Mouse (Mus musculus) G1E (cell line): Measurements from ENCODE around the gene Polr3gl.

ENCODE experiments used
- CTCF ChIP-seq: IDR thresholded peaks from 2 replicates; pipeline ENCODE4 v1.5.1; 2012; ENCODE audit warnings: low read depth, low read length, inconsistent platforms, mixed read lengths
- GATA1 ChIP-seq: IDR thresholded peaks from 2 replicates; pipeline ENCODE4 v1.6.1; 2012; ENCODE audit warnings: borderline replicate concordance, low read length, inconsistent platforms, mixed read lengths
- GATA2 ChIP-seq: IDR thresholded peaks from 2 replicates; pipeline ENCODE4 v1.6.1; 2012; ENCODE audit warnings: low read depth, low read length, inconsistent platforms, borderline replicate concordance

GRCm38 (mm10) chr3:96555999-96556614 is 37.9 kb downstream of the Polr3gl start:
- no peak for TF ChIP-seq CTCF
- TF ChIP-seq GATA1: no peak
- TF ChIP-seq GATA2: no peak
